Mouse (Mus musculus) ovary, postnatal 10 days (tissue): ENCODE measurements around the gene Clcf1.
"Not testable (repeated sequence)": the region's sequence is repeated elsewhere in the genome, so short reads cannot be mapped to it uniquely, and the experiment has no call there.

ENCODE experiments used
- DNase-seq: peaks from one replicate; pipeline ENCODE4 v3.0.0; 2022; ENCODE audit warnings: low spot score

Gene Clcf1

DNA sequence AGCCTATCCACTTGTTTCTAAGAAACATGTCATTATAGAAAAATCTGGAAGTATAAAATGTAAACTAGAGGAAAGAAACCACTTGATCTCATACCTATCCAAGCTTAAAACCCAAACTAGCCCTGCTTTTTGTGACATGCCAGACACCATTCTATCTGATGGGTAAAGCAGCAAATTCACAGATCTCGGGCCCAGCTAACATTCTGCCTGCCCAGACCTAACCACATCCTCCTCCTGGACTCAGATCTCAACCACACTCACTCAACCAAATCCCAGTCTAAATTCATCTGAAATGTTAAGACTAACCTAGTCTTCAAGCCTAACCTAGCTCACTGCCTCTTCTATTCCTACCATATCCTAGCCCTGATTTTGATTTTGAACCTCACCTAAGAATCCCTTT is 4.7 kb downstream of the Clcf1 start:
- no peak for DNase-seq

DNA sequence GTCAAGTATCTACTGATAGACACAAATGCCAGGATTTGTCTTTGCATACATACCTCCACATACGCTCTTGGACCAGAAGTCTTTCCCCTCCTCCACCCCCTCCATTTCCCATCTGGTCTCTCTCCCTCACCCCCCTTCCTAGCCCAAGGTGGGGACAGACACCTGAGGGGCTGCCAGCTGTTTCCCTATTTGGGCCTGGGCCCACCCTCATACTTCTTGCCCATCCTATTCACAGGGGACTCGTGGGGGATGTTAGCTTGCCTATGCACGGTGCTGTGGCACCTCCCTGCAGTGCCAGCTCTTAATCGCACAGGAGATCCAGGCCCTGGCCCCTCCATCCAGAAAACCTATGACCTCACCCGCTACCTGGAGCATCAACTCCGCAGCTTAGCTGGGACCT is 5.9 kb downstream of the Clcf1 start:
- DNase-seq = no peak

DNA sequence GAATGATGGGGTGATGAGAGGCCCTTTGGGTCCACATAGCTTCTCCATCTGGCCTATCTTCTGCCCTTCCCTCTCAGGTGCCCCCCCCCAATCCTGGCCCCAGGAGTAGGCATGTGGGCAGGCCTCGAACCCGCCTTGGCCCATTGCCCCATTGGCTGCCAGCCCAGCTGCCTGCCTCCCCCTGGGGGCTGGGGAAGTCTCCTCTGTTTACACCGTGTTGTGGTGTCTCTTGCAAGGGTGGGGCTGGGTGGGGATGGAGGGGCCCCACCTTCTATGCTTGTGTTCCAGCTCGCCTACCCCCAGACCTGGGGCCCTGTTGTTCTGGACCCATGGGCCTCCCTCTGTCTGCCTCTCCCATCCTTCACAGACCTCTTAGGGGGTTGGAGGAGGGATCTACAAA is 6.4 kb downstream of the Clcf1 start:
- no peak for DNase-seq

DNA sequence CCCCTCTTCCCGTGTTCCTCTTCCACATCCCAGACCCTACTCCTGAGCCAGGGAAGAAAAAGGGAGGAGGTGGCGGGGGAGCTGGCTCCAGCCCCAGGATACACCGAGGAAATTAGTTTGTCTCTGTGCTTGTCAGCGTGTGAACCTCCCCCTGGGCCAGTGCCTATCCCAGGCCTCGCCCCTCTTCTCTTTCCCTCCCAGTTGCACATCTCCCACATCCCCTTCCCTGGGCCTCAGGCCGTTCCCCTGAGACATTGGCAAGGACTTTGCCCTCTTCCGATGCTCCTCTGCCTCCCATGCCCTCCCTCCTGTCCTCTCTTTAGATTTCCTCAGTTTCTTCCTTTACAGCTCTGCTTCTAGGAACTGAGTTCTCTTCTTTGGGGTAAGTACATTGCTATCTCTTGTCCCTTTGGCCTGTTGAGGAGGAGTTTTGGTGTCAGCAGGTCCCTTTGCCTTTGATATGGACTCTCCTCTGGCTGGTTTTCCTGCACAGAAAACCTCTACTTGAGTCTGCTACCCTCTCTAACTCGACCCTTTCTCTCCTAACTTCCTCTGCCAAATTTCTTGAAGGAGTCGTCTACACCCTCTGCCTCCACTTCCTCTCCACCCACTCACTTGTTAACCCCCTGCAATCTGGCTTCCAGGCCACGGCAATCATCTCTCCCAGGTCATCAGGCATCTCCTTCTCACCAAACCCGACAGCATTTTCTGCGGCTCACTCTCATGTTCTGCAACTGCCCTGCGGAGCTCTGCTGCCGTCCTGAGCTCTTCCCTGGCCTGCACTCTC is 7.1 kb downstream of the Clcf1 start:
- no peak for DNase-seq

DNA sequence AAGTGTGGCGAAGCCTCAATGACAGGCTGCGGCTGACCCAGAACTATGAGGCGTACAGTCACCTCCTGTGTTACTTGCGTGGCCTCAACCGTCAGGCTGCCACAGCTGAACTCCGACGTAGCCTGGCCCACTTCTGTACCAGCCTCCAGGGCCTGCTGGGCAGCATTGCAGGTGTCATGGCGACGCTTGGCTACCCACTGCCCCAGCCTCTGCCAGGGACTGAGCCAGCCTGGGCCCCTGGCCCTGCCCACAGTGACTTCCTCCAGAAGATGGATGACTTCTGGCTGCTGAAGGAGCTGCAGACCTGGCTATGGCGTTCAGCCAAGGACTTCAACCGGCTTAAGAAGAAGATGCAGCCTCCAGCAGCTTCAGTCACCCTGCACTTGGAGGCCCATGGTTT is 8.1 kb downstream of the Clcf1 start:
- no peak for DNase-seq

DNA sequence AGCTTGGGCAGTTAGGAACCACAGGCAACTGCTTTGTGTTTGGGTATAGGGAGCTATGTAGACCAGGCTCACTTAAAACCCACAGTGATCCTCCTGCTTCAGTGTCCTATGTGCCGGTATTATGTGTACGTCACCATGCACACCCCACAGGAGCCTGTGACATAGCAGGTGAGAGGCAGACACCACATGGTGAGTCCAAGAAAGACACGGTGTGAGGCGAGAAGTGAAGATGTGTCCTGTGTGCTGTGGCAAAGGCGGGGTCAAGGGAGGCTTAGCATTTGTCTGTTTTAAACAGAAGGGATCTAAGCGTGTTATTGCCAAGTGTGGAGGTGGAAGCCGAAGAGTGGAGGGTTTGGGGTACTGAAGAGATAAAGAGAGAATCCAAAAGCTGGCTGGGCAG is 12.7 kb downstream of the Clcf1 start:
- no peak for DNase-seq

DNA sequence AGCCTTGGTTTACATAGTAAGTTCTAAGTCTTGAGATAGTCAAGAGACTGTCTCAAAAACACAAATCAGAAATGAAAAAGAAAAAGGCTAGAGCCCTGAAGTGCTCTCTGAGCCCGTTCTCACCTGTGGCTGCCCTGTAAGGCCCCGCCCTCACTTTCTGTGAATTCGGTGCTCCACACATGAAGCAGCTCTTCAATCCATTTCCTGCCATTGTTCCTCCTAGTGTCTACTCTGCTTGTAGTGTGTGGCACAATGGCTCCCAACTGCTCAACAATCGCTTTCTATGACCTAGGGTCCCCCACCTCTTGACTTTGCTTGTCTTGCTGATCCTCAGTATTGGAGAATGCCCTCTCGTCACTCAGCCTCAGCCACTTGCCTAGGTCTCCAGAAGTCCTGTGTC is 13.4 kb downstream of the Clcf1 start:
- DNase-seq = no peak

DNA sequence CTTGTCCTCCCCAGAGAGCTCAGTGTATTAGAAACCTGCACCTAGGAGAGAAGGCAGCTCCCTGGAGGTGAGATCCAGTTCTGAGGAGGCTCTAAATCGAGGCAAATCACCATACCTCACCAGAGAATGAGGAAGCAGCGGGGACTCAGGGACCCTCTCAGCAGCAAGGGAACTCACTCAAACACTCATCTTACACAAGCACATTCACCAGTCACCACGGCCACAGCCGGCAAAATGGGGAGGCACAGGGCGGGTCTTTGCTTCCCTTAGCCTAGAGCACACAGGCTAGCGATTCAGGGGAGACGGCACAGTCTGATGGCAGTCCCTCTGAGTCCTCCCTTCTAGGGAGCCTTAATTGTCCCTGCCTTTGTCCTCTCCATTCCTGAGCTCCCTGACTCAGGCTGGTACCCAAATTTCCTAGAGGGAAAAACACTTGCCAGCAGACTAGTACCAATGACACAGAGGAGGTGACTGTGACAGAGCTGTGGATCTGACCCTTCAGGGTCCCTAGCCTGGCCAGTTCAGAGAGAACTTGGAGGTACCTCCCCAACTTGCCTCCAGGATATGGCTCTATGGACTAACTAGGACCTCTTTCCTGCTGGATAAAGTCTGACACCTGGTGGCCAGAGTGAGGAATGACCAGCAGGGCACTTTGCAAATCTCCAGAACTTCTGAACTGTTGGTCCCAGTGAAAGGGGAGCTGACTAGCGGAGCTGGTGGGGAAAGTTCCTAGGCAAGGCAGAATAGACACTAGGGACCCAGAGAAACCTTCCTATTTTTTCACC is 14.0 kb downstream of the Clcf1 start:
- no peak for DNase-seq

DNA sequence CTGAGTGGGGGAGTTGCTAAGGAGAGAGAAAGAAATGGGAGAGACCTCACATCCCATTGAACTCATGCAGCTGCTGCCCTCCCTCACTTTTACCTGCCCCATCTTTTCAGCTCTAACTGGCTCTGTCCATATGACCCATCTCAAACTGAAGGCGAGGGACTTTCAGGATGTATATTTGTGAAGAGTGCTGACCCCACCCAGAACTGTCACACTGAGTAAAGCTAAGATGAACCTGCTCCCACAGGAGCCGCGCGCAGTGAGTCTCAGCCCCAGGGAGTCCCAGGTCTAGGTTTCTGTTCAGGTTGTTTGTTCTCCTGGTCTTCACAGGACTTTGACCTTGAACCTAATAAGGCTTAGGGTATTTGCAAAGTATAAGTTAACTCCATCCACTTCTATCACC is 14.9 kb downstream of the Clcf1 start:
- no peak for DNase-seq

DNA sequence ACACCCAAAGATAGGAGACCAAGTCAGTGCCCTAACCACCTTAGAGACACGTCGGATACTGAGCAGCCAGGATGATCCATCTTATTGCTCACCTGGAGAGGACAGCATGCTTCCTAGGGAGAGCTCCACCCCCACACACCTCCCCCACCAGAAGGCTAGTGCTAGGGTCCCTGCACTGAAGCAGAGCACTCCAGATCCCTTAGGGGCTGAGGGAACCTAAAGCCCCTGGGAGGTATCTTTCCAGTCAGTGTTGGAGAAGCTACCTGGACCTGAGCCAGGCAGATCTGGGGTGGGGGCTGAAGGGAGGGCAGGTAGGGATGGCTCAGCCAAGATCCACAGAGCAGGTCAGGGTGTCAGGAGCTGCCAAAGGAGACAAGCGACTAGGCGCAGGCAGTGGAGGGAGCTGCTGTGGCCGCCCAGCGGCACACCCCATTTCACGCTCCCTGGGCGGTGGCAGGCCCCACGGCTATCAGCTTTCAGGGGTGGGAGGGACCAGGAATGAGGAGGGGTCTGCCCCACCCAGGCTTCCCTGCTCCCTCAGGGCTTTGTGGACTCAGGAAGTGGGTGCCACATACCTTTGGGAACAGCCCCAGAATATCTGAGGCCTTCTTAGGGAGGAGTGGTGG is 15.5 kb downstream of the Clcf1 start:
- no peak for DNase-seq

DNA sequence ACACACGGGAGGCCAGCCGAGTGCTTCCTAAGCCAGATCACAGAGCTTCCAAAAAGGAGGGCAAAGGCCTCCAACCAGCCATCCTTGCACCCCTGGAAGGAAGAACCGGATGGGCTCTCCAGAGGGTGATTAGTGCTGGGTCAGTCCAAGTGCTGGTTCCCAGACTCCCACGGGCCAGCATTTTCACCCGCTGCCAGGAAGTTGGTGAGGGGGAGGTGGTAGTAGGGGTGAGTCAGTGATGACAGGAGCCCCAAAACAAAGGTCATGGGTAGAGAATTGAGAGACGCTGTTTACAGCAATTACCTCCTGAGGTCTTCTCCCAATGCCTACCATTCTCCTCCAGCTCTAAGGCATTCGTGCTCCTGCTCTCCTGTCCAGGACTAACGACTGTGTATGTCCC is 16.4 kb downstream of the Clcf1 start:
- DNase-seq = no peak

DNA sequence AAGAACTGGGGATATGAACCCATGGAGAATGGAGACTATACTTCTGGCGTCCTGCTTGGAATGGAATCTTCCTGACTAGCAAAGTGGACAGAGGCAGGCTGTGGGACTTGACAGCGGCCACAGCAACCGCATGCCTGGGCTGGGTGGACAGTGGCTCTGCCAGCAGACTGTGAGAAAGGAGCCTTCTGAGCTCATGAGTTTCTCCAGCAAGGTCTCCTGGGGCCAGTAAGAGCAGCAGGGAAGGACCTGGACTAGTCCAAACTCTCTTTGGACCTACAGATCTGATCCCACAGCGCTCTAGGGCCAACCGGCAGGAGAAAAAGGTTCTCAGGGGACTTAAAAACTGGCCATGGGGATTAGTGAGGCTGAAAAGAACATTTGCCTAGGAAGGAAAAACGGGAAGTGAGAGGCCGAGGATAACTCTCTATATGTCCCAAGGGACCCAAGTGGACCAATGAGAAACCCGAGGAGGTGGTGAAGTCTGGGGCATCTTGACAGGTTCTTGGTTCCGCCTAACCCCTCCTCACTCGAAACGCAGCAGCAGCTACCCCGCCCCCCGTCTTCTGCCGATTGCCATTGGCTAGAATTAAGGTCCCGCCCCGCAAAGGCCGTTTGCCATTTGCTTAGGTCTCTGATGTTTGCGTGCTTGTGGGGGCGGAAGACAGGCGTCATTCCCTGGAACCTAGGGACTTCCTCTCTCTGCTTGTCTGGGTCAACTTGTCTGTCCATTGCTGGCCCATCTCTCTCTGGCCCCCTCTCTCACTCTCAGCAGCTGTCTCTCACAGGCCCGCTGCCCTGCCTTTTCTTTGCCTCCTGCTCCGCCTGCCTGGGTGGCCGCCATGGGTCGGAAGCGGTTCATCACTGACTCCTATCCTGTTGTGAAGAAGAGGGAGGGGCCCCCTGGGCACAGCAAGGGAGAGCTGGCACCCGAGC is 17.5 kb downstream of the Clcf1 start, which contains the start of gene Pold4:
Pold4 (plus strand) TSS at position 647 of the 933 bp plus-strand sequence.
- DNase-seq = peak; percentile 90

DNA sequence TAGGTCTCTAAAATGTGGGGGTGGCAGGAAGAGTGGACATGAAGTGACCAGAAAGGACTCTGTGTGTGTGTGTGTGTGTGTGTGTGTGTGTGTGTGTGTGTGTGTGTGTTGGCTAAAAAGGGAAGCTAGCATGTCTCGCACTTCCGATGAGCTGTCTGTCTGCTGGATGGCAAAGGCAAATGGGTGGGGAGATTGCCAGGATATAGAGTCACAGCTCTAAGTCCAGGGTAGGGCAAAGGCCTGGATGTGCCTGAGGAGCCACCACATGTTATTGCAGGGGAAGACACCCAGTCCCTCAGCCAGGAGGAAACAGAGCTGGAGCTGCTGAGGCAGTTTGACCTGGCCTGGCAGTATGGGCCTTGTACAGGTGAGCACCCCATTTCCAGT is 18.1 kb downstream of the Clcf1 start:
- DNase-seq = no peak

DNA sequence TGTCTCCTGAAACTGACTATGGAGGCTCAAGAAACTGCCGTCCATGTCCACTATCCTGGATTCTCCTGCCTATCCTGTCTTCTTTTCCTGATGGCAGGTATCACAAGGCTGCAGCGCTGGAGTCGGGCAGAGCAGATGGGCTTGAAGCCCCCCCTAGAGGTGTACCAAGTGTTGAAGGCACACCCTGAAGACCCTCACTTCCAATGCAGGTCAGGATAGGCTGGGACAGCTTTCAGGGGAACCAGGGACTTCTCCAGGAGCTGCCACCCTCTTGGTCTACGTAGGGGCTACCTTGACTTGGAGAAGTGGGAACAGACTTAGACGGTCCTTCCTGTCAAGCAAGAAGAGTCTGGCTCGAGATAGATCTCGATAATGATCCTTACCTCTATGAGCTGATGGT is 18.6 kb downstream of the Clcf1 start:
- DNase-seq = no peak

DNA sequence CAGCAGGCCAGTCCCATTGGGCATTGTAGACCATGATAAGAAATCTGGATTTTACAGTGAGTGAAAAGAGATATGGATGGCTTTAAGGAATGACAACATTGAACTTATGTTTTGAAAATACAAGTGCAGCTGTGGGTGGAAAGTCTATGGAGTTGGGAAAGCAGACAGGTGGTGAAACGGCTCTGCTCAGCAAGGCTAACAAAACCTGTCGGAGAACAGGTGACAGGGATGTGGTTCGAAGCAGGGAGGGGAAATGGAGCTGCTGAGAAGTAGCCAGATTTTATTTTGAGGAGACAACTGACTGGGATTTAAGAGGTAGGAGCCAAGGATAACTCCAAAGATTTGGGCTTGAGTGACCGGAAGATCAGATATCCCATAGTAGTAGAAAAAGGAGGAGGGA is 20.5 kb downstream of the Clcf1 start:
- DNase-seq = no peak

DNA sequence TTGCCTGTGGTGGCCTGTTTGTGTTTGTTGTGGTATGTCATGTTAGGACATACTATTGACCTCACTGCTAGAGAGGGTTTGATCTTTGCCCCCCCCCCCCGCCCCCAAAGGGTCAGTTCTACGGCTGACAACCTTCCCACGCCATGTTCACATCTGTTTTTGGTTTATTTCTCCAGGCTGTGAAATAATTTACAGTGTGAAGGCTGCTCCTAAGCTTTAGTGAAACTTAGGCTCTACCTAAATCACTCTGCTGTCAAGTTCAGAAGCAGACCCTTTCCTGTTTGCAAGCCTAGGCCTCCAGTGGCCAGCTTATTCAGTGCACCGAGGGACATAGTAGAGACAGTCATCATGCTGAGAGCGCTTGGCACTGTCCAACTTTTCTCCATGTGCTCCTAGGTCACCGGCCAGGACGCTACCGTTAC is 26.2 kb downstream of the Clcf1 start:
- no peak for DNase-seq

DNA sequence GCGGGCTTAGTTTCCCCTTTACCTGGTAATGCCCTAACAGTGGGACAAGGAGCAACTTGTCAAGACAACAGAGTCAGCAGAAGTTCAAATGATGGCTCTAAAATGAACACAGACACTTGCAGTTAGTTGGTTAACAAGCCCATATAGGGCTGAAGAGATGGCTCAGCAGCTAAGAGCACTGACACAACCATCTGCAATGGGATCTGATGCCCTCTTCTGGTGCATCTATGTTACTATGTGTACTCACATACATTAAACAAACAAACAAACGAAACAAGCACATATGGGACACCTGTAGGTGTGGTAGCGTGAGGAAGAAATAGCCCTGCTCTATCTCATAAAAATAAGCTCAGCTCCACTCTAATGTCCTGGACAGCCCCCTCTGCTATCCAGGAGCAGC is 28.4 kb downstream of the Clcf1 start:
- DNase-seq = no peak

DNA sequence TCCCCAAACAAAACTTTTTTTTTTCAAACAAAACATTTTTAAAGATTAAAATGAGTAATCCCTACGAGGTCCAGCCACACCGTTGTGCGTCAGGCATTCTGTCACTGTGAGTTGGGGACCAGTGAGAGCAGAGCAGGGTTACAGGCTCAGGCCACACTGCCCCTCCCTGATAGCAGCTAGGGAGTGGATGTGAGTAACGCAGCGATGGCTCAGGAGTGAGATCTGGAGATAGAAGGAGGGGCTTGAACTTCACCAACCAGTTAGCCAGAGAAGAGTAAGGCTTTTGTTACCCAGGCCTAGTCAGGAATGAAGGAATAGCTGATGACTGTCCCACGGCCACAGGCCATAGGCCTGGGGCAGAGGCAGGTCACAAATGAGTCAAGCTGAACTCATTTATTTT is 30.7 kb downstream of the Clcf1 start:
- DNase-seq = no peak

DNA sequence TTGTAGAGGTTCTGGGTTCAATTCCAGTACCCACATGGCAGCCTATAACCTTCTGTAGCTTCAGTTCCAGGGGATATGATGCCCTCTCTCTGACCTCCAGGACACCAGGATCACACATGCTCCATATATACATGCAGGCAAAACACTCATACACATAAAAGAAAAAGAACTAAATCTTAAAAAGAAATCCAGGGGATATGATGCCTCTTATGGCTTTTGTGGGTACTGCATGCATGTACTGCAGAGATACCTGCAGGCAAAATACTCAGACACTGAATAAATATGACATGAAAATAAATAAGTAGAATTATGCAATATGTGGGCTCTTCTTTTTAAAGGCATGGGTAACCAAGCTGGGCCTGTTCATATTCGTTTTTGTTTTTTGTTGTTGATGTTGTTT is 33.0 kb downstream of the Clcf1 start:
- DNase-seq = no peak

DNA sequence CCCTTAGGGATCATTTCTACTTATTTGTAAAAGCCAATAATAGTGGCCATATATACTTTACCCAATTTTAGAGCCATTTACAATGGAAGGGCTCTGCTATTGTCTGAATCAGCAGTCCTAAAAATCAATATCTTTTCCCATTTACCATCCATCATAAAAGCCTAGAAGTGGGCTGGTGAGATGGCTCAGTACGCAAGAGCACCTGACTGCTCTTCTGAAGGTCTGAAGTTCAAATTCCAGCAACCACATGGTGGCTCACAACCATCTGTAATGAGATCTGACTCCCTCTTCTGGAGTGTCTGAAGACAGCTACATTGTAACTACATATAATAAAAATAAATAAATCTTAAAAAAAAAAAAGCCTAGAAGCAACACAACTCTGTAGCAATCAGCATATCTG is 34.6 kb downstream of the Clcf1 start:
- not testable (repeated sequence) for DNase-seq

DNA sequence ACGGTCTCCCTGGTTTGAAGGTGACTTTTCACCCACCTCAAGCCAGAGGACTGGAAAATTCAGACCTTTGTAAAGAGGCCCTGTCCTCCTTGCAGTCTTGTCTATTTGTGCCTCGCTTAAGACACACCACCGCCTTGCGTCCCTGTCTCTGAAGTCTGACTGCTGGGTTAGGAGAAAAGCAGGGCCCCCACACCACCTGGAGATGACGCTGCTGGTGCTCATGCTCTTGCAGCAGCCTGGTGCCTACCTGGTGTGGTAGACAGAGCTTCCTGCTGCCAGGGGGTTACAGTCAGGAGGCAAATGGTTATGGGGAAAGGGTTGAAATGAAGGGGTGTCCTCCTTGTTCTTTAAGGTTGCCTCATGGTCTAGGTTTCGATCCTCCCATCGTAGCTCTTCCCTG is 40.2 kb downstream of the Clcf1 start:
- no peak for DNase-seq

DNA sequence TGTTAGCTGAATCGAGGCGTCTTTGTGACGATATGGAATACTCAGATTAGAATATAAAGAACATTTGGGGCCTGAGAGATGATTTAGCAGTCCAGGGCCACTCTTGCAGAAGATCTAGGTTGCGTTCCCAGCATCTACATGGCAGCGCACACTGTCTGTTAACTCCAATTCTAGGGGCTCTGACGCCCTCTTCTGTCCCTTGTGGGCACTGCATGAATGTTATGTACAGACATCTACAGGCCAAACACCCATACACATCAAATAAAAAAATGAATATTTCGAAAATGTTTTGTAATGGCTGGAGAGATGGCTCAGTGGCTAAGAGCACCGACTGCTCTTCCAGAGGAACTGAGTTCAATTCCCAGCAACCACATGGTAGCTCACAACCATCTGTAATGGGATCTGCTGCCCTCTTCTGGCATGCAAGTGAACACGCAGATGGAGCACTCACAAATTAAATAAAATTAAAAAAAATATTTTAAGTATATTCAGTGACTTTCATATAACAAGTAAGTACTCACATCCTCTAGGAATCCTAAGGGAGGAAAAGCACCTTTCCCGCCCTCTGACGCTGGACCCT is 41.6 kb downstream of the Clcf1 start:
- DNase-seq = no peak
